Mouse (Mus musculus): ENCODE results near the gene F3. TPM values are rescaled to one million over a fixed set of nuclear protein-coding genes. Genes with fewer than 3 reads are reported as not detected.

The F3 gene
- 1 to 10 TPM; 2.8 to 2.9 TPM for total RNA-seq (2023)

DNA sequence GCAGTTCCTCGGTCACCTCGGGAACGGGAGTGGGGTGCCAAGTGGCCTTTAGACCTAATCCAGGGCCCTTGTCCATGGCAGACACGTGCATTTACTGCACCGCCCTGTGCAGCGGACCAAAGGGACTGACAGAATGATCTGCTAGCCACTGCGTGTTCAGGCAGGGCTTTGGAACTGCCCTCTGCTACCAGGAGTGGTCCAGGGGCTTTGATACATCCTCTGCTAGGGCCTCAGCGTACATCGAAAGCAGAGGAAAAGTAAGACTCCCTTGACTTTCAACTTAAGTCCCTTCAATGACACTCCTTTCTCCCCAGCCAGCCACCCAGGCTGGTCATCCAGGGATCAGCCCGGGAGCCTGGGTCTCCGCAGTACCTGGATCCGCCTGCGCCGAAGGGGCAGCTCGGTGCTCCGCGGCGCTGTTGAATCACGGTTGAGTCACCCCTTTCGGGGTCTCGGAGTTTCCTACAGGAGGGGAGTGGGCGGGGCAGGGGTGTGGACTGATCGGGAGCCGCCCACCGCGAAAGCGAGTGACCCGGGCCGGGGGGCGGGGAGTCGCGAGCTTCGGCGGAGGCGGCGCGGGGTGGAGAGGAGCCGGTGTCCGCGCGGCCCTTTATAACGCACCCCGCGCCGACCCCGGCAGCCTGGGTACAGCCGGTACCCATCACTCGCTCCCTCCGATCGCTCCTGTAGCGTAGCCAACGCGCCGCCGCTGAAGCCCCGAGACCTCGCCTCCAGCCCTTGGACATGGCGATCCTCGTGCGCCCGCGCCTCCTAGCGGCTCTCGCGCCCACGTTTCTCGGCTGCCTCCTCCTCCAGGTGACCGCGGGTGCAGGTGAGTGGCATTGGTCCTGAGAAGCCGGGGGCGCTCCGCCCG is at the start of gene F3:
TSS of gene F3 (plus strand) at position 567 of the 874 bp plus-strand sequence.

Other genes with a start within 250 kb of the F3 start
- not detected for gene Slc44a3, start 191.1 kb upstream of the F3 start, total RNA-seq (2023)
- not detected for gene 4930432M17Rik, start 52.8 kb upstream of the F3 start, total RNA-seq (2023)
- gene Abcd3, start 91.8 kb downstream of the F3 start, total RNA-seq (2023) = 10 to 100 TPM; 12.3 to 13.0 TPM
- under 1 TPM; 0.46 to 0.51 TPM for gene Arhgap29, start 229.0 kb downstream of the F3 start, total RNA-seq (2023)

Measured in neutrophil, adult 83 days (primary cell).